Mouse (Mus musculus) heart, adult 9 months (tissue): ENCODE results near the gene Kirrel3.
A peak's percentile ranks its signal among the peaks of the same experiment; 100 is the strongest.

ENCODE experiments used
- DNase-seq, 2 experiments: peaks; one replicate each; pipeline ENCODE4 v3.0.0; 2022; ENCODE audit warnings: low spot score in 2 of 2

Kirrel3 gene

DNA sequence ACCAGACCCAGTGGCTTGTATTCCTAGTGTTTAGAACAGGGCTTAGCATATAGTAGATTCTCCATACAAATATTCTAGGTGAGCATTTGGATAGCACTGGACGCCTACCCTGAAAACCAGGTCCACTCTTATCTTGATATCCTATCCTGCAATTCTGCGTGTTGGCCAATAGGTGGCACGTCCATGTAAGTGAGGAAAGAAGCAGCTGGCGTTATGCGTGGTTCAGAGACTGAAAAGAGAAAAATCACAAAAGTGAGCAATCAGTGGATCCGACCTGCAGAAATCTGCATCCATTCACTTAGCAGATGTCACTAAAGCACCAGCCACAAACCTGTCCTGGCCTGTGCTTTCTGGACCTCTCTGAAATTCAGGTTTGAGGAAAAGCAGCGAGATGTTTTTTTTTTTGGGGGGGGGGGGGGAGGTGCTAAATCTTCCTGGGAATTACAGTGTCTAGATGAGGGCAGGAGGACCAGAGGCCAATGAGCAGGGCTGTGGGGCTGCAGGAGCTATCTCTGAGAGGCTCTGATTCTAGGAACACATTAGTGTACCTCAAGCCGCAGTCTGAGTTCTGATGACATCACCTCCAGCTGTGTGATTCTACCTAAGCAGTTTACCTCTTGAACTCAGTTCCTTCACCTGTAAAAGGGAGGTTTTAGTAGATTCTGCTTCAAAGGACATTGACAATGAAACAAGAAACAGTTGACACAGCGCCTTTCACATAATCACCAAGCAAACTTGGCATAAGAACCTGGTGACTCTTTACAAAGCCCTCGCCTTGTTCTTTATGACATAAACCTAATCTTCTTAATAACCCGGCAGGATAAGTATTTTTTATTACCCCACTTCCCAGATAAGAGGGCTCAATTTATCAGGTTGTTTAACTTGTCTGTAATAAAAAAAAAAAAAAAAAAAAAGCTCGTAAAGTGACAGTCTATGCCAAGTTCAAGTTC is 498.1 kb downstream of the Kirrel3 start:
- peak; percentile 23 to 30 for DNase-seq

- no peak for DNase-seq
These were observed 500.5 kb downstream of the Kirrel3 start for GRCm38 (mm10) chr9:34986156-34986555.

DNA sequence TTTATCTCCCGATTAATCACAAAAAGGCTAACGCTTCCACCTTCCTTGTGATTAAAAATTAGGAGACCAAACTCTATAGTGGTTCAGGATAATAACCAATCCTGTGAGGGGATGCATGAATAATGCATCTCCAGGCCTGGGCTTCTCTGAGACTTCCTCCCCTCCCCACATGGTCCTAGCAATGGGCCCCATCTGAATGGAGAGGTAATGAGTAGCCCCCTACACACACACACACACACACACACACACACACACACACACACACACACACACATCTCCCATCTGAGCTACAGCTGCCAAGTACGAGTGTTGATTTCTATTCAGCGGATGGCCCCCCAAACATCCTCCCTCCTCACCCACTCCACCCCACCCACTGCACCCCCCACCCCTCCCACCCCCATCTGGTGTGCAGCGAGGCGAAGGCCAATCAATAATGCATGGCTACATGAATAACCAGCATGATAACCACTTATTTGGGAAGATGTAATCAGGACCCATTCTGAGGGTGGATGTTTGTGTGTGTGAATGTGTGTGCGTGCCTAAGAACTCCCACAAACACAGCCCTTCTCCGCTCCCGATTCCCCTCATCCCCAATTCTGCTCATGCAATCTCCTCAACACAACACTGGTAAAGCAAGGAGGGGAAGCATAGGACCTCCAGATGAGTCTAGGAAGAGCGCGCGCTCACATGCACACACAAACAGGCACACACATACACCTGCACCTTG is 501.9 kb downstream of the Kirrel3 start:
- no peak for DNase-seq

GRCm38 (mm10) chr9:34988683-34989082 is 503.0 kb downstream of the Kirrel3 start:
- DNase-seq, result no peak

- peak; percentile 27 to 39 for DNase-seq
These were observed 506.5 kb downstream of the Kirrel3 start for GRCm38 (mm10) chr9:34992201-34992600.

GRCm38 (mm10) chr9:34993467-34994211 is 507.9 kb downstream of the Kirrel3 start:
- DNase-seq, result peak; percentile 87 to 89

GRCm38 (mm10) chr9:34995078-34995477 is 509.4 kb downstream of the Kirrel3 start:
- DNase-seq, result no peak

DNA sequence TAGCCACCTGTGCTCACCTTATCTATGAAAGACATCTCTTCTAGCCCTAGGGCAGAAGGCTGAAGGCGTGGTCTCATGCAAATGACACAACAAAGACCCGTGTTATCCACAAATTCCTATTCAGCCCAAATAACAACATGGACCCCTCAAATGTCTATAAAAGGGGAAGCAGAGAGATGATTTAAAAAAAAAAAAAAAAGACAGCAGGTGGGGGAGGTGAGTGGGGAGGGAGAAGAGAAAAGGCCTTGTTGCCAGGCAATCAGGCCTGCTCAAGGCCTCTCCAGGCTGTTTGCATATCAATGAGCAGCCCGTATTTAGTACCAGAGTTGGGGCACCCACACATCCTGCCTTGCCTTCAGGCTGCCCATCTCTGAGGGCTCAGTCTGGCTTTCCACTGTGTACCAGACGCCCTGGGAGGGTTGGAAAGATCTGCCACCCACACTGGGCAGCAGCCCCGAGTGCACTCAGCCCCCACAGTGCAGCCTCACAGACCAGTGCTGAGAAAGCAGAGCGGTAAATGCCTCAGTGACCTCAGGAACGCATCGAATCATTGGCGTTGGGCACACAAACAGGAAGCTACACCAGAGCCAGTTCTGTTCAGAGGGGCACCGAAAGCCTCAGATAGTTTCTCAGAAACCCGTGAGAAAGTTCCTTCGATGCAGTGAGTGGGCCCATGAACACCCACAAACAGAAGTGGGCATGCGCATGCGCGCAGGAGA is 510.1 kb downstream of the Kirrel3 start:
- no peak for DNase-seq

GRCm38 (mm10) chr9:34997880-34998865 is 512.5 kb downstream of the Kirrel3 start:
- peak in 1 of 2 experiments; percentile 27 for DNase-seq

- DNase-seq, result no peak
These were observed 518.4 kb downstream of the Kirrel3 start for GRCm38 (mm10) chr9:35004113-35004512.

GRCm38 (mm10) chr9:35007697-35008341 is 522.1 kb downstream of the Kirrel3 start:
- no peak for DNase-seq

GRCm38 (mm10) chr9:35016762-35017161 is 531.1 kb downstream of the Kirrel3 start:
- DNase-seq, result no peak

DNA sequence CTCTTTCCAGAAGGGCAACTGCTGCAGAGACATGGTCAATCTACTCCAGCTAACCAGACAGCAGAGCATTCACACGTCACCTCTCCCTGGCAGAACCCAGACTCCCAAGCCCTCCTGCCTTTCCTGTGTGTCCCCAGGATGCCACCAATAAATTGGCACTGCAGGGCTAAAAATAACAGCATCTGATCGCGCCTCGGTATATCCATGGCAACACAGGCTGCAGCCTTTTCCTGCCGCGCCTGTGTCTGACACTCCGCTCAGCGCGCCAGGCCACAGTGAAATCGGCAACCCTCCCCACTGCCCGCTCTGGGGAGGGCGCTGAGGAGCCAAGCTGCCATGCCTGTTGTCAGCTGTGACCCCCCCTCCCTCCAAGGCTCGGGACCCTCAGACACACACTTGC is 531.9 kb downstream of the Kirrel3 start:
- no peak for DNase-seq

GRCm38 (mm10) chr9:35018056-35018455 is 532.4 kb downstream of the Kirrel3 start:
- no peak for DNase-seq

DNA sequence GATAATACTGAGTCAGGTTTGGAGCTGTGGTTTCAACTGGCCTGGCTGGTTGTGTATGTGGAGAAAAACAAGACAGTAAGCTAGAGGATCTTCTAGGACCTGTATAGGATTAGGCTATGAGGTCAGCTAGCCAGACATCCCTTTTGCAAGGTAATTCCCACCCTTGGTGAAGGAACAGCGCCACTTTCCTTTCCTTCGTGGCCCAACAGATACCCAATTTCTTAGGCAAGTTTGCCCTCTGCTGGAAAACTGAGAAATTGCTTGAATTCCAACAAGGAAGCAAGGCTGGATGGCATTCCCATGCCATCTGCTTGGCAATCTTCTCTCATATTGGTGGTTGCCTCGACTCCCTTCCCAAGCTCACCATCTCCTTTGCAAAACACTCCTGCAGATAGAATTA is 533.7 kb downstream of the Kirrel3 start:
- peak in 1 of 2 experiments; percentile 61 for DNase-seq

GRCm38 (mm10) chr9:35020015-35020653 is 534.4 kb downstream of the Kirrel3 start:
- DNase-seq, result no peak

- DNase-seq, result no peak
These were observed 536.0 kb downstream of the Kirrel3 start for GRCm38 (mm10) chr9:35021744-35022143.

DNA sequence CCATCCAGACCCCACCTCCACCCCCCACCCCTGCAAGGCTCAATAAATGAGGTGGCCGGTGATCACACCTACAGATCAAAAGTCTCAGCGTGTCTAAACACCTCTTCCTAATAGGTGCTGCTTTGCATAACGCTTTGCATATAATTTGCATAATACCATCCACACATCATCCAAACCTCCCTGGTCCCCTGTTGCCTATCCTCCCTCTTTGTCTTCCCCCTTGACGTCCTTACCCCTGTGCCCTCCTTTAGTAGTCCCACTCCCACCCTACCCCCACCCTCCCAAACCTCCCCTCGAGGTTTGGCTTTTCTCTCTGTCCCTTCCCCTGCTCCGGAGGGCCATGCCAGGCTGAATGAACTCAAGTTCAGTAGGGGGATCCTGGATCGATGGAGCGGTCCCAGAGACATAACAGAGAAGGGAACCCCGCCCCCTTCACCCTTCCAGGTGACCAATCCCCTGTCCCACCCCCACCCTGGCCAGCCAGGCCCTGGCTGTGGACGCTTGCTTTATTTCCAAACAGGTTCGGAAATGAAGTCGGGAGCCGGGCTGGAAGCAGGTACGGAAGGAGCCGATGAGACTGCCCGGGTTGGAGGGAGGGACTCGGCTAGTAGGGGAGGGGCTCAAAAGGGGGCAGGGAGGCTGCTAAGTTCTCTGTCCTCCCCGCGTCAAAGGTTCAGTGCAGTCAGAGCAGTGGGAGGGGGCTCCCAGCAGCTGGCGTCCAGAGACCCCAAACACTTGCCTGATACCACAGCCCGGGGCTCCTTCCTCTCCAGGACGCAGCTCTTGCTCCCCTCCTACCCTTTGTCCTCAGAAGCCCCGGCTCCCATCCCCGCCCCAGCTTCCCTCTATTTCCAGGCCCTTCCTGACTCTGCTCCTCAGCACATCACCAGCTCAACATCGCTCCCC is 539.1 kb downstream of the Kirrel3 start:
- no peak for DNase-seq
